Mouse (Mus musculus): ENCODE measurements around the gene Bace1. TPM values are rescaled to one million over a fixed set of nuclear protein-coding genes. Genes with fewer than 3 reads are reported as not detected.

The Bace1 gene
- total RNA-seq, 4 experiments from 2014 or later = 76.6 to 81.9 (median 78.9) TPM

GRCm38 (mm10) chr9:45893681-45894080 lies 55.3 kb downstream of the Bace1 start:
- DNase-seq (ENCODE audit: low spot score in 2 of 2) = no peak

GRCm38 (mm10) chr9:45905196-45905595 lies 66.8 kb downstream of the Bace1 start:
- no peak for DNase-seq (ENCODE audit: low spot score in 2 of 2)

- DNase-seq (ENCODE audit: low spot score in 2 of 2) = peak in 1 of 2 experiments; percentile 30
These were observed 67.4 kb downstream of the Bace1 start for GRCm38 (mm10) chr9:45905811-45906237.

GRCm38 (mm10) chr9:45906355-45907077 lies 68.1 kb downstream of the Bace1 start, which contains the start of the genes Pcsk7 and Rnf214:
Gene Pcsk7, plus strand, starts transcription at chr9:45906497.
Gene Rnf214, minus strand, starts transcription at chr9:45906911.
- DNase-seq (ENCODE audit: low spot score in 2 of 2) = peak; percentile 75 to 89

GRCm38 (mm10) chr9:45907078-45907428 lies 68.7 kb downstream of the Bace1 start:
- DNase-seq (ENCODE audit: low spot score in 2 of 2) = no peak

- DNase-seq (ENCODE audit: low spot score in 2 of 2) = no peak
These were observed 72.6 kb downstream of the Bace1 start for GRCm38 (mm10) chr9:45910995-45911394.

- no peak for DNase-seq (ENCODE audit: low spot score in 2 of 2)
These were observed 73.3 kb downstream of the Bace1 start for GRCm38 (mm10) chr9:45911673-45912072.

Other genes starting within 250 kb of the Bace1 start
- gene Cep164, start 9.9 kb upstream of the Bace1 start, total RNA-seq (2022) = 10 to 100 TPM; 14.9 to 16.3 (median 15.3) TPM
- gene Pcsk7, start 67.9 kb downstream of the Bace1 start, total RNA-seq (2022) = 10 to 100 TPM; 20.5 to 28.5 (median 23.0) TPM
- gene Rnf214, start 68.3 kb downstream of the Bace1 start, total RNA-seq (2022) = 10 to 100 TPM; 72.3 to 85.7 (median 81.2) TPM
- gene Tagln, start 97.5 kb downstream of the Bace1 start, total RNA-seq (2022) = 10 to 100 TPM in 1 of 4 experiments, 1 to 10 TPM in 3; 8.9 to 17.1 (median 9.1) TPM
- gene Sidt2, start 116.7 kb downstream of the Bace1 start, total RNA-seq (2022) = 10 to 100 TPM; 77.9 to 79.8 (median 78.2) TPM
- 100 to 1,000 TPM; 206 to 233 (median 217) TPM for gene Pafah1b2, start 174.1 kb downstream of the Bace1 start, total RNA-seq (2022)
- 100 to 1,000 TPM; 128 to 145 (median 136) TPM for gene Sik3, start 174.2 kb downstream of the Bace1 start, total RNA-seq (2022)